Mouse (Mus musculus): ENCODE results near the gene Gm49373.

- TF ChIP-seq POLR2A (IDR thresholded peaks at IDR 0.05; ENCODE audit: insufficient read depth, low read length): no peak
- TF ChIP-seq CTCF (IDR thresholded peaks at IDR 0.05; ENCODE audit: low read depth, low read length): no peak
These were observed 41.0 kb downstream of the Gm49373 start, which contains the start of gene Icam5 for GRCm38 (mm10) chr9:21031896-21032351.
